Mouse (Mus musculus) retina, postnatal 1 day (tissue): ENCODE measurements around the gene Hoxb9.

ENCODE experiments used
- DNase-seq: peaks from one replicate; pipeline ENCODE4 v3.0.0-alpha.2; 2012

The Hoxb9 gene

GRCm38 (mm10) chr11:96267021-96267920 lies 4.0 kb upstream of the Hoxb9 start:
- no peak for DNase-seq

DNA sequence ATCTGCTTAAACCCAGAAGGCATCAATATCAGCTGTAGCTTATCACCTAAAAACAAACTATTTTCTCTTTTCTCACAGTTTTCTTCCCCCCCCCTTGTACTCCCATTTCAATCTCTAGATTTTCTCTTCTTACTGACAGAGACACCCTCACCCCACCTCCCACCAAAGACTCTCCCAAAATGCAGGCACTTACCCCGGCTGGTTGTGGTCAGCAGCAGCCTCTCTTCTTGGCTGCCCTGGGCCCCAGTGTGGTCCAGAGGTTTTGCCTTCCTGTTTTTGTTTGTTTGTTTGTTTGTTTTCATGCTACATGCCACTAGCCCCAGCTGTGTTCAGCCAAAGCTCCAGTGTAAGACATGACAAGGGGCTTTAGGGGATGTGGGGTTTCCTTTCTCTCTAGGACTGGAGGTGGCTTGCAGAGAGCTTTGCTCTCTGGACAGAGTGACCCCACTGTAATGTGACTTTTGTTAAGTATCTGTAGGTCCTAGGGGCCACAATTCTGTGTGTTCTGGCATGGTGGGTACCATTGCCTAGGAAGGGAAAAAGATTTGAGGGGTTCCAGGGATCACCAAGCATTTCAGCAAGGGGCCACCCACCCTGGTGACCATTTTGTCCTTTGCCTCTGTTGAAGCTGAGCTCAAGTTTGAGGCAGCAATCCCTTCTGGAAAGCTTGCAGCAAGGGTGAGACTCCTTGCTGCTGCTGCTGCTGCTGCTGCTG lies 3.1 kb upstream of the Hoxb9 start:
- DNase-seq = no peak

GRCm38 (mm10) chr11:96269869-96270268 lies 1.4 kb upstream of the Hoxb9 start:
- no peak for DNase-seq

DNA sequence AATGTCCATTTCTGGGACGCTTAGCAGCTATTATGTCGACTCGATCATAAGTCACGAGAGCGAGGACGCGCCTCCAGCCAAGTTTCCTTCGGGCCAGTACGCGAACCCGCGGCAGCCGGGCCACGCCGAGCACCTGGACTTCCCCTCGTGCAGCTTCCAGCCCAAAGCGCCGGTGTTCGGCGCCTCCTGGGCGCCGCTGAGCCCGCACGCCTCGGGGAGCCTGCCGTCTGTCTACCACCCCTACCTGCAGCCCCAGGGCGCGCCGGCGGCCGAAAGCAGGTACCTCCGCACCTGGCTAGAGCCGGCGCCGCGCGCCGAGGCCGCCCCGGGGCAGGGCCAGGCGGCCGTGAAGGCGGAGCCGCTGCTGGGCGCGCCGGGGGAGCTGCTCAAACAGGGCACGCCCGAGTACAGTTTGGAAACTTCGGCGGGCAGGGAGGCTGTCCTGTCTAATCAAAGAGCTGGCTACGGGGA lies 319 bp downstream of the Hoxb9 start:
- no peak for DNase-seq

DNA sequence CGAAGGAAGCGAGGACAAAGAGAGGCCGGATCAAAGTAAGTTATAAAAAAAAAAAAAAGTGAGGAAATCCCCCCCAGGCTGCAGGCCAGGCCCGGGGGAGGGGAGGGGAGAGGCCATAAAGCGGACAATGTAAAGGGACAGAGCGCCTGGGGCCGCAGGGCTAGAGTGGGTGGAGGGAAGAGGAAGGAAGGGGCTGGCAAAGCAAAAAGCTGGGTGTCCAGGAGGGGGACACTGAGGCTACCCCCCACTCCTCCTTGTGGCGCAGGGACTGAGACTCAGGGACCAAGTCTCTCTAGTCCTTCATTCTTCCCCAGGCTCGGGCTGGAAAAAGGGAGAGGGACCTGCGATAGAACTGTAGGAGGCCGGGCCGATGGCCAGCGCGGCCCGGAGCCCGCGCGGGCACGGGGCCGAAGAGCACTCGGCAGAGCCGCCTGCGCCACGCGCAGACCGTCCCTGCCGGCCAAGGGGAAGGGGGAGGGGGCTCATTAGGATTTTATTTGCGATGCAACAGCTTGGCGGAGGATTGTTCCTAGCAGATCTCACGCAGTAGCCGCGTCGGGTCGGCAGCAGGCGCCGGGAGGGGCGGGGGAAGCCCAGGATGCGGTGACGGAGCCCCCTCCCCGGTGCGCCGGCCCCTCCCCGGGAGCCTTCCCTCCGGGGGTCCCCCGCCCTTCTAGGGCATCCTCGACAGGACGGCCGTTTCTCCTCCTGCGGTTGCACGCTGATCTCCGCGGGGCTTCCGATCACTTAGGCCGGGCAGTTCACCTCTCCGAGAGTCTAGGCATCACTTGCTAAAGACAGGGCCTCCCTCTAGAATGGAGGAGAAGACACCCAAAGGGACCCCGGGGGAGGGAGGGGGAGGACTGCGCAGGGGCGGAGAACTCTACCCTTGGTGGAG lies 1.0 kb downstream of the Hoxb9 start:
- DNase-seq = peak; percentile 64

DNA sequence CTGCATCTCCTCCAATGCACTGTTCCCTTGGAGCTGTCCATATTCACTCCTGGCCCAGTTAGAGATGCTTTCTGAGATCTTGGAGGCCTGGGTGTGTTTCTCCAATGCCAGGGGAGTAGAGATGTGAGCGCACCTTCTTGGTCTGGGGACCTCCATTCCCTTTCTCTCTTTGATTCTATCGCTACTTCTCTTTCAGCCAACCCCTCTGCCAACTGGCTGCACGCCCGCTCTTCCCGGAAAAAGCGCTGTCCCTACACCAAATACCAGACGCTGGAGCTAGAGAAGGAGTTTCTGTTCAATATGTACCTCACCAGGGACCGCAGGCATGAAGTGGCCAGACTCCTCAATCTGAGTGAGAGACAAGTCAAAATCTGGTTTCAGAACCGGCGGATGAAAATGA lies 3.2 kb downstream of the Hoxb9 start:
- DNase-seq = no peak

- DNase-seq = no peak
Observed at GRCm38 (mm10) chr11:96275896-96276295, 4.6 kb downstream of the Hoxb9 start.

DNA sequence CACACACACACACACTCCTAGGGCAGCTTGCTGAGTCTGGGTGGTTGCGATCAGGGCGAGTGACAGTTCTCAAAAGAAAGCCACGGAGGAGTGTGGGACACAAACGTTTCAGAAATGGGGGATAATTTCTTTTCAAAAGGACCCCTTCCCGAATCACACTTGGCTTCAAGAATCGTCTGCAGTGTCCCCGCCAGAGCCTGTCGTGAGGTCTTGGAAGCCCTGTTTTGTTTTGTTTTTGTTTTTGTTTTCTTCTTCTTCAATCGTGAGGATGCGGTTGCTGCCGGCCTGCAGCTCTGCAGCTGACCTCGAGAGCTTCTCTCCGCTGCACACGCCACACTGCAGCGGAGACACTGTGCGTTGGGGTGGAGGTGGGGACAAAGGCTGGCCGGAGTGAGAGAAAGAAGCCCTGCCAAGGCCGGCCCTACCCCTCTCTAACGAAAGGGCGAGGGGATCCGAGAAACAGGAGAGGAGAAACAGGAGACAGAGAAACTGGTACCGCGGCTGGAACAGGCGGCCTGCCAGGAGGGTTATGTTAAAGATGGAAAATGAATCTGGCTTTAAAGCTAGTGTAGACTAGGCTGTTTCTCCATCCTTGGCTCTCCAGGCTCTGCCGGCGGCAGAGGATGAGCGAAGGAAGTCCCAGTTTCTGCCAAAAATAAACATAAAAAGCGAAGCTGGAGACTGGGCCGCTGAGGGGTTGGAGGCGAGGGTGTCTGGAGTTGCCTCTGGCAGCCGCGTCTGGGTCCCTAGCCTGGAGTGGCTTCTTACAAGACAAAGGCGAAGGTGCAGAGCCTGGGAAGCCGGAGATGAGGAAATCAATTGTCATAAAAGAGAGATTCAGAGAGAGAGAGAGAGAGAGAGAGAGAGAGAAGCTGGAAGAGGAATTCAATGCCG lies 6.1 kb downstream of the Hoxb9 start:
- DNase-seq = no peak

DNA sequence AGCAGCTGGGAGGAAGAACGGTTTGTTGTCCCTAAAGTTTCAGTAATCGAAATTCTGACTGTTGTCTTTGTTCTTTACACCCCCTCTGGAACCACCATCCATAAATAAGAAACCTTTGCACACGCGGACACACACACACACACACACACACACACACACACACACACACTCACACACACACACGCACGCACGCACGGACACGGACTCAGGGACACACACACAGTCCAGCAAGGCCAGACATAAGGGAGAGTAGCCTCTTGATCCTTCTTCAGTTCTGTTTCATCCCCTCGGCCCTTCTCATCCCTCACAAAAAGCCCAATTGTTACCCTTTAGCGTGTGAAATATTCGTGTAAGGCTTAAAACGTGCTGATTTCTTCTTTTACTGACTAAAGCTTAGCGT lies 7.1 kb downstream of the Hoxb9 start:
- no peak for DNase-seq

- DNase-seq = peak; percentile 89
Observed at GRCm38 (mm10) chr11:96278773-96279172, 7.5 kb downstream of the Hoxb9 start.

DNA sequence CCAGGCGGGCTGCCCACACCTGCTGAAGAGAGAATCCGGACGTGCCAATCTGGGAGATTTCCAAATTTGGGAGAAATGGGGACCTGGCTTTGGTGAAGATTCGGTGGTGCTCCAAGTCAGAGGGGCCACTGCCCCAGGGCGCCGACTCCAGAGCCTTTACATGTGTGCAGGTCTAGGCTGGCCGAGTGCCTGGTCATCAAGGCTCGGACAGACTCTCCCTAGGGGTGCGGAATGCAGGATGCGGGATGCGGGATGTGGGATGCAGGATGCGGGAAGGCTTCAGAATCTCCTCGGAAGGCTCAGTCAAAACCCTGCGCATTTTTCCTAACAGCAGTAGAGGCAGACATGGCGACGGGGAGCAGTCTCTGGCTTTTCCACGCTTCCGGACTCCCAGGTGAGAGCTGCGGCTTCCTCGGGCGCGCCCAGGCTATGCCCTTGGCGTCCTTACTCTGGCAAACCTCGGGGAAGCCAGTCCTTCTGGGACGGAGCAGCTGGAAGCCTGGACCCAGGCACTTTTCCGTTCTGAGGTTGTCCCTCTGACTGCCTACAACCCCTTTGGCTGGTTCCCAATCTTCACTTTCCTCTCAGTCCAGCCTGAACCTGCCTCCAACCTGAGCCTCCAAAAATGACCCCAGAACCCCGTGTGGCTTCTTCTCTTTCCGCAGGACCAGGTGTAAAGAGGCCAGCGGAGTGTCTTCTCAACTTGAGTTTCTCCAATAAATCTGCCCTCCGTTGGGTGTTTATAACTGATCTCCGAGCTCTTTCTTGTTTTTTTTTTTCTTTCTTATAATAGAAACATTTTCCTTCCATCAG lies 8.4 kb downstream of the Hoxb9 start:
- DNase-seq = no peak

DNA sequence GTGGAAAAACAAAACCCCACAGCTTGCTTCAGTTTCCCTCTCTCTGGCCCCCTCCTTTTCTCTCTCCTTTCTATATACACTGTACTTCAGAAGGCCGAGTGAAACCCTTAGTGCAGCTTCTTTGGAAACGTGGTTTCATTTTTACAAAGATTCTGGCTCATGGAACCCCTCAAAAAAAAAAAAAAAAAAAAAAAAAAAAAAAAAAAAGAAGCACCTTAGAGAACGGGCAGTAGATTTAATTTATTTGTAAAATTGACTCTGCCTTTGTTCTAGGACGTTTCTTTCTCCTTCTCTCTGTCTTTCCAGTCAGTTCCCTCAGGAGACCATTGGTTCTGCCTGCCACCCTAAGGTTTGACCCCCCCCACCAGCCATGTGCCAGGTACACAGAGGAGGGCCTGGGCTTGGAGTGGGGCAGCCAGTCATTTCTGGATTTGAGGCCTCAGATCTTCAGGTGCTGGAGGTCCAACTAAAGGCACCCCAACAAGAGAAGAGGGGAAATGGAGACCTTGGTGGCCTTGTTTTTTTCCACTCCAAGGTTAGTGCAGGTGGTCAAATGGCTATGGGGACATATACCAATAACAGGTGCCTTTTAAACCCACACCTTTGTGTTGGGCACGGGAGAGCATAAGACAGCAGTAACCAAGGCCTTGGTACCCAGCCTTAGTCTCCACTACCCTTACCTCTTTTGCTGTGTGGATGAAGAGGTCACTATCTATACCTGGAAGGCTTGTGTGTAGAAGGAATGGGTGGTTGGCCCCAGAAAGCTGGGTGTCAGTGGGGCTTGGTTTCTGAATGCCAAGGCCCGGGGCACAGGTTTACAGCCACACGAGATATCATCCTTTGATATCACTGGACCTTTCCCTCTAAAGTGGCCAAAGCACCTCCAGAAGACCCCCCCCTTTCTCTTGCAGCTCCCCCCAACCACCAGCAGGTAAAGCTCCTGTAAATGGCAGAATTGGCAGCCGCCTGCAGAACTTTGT lies 9.4 kb downstream of the Hoxb9 start:
- DNase-seq = no peak

GRCm38 (mm10) chr11:96281396-96281795 lies 10.1 kb downstream of the Hoxb9 start:
- no peak for DNase-seq

DNA sequence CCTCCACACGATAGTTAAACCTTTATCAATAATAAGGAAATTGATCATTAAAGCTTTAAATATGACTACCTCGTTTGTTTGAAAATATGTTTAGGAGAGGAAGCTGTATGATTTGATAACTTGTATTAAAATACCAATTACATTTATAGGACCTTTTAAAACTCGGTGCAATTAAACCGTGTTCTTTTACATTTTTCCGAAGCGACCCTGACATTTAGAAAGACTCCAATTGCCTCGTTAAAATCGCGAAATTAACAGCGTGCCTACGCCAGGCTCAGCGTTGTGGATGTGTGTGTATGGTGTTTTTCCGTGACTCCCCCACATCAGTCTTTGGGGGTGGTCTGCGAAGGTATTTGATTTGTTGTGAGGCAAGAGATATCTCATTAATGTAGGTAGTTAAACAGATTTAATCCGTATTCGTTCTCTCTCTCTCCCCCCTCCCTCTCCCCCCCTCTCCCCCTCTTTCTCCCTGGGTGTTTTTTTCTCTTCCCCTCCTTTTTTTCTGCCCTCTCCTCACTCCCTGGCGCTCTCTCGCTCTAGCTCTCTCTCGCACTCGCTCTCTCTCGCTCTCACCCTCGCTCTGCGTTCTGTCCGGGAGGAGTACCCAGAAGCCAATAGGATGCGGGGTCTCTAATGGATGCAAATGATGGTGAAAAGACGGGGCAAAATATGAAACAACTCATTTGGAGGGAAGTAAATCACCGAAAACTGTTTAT lies 10.8 kb downstream of the Hoxb9 start, which contains the start of gene Hoxb8:
Gene Hoxb8 (plus strand): TSS at position 51 of the 716 bp plus-strand sequence.
- no peak for DNase-seq

- no peak for DNase-seq
Observed at GRCm38 (mm10) chr11:96282795-96283430, 11.7 kb downstream of the Hoxb9 start.

DNA sequence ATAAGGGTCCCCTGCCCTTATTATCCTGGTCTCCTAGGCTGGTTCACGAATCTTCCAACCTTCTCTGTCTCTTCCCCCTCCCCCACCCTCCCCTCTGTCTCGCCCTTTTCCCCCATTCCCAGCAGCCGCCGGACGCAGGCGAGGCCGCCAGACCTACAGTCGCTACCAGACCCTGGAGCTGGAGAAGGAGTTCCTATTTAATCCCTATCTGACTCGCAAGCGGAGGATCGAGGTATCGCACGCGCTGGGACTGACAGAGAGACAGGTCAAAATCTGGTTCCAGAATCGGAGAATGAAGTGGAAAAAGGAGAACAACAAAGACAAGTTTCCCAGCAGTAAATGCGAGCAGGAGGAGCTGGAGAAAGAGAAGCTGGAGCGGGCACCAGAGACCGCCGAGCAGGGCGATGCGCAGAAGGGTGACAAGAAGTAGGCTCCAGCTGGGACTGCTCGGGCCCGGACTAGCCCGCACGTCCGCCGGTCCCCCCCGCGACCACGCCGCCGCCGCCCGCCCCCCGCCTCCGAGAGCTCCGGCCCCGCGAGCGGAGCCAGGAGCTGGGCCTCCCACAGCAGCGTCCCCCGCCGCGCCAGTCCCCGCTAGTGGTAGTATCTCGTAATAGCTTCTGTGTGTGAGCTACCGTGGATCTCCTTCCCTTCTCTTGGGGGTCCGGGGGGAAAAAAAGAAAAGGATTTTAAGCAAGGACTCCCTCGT lies 12.9 kb downstream of the Hoxb9 start:
- peak; percentile 80 for DNase-seq
